Mouse (Mus musculus) lung, adult 2 months (tissue): Measurements from ENCODE around the gene Igfbp4.

Experiments used
- CTCF ChIP-seq: fragments of 200-500 bp; IDR thresholded peaks from 2 replicates; pipeline ENCODE4 v1.5.1; 2011; ENCODE audit warnings: mild to moderate bottlenecking, low read length, control low read depth; ENCODE audit not compliant: insufficient read depth
- POLR2A ChIP-seq: fragments of 200-500 bp; IDR thresholded peaks from 2 replicates; pipeline ENCODE4 v1.6.1; 2011; ENCODE audit warnings: low read depth, mild to moderate bottlenecking, control low read depth, low read length, borderline replicate concordance; ENCODE audit errors: extremely low read depth

DNA sequence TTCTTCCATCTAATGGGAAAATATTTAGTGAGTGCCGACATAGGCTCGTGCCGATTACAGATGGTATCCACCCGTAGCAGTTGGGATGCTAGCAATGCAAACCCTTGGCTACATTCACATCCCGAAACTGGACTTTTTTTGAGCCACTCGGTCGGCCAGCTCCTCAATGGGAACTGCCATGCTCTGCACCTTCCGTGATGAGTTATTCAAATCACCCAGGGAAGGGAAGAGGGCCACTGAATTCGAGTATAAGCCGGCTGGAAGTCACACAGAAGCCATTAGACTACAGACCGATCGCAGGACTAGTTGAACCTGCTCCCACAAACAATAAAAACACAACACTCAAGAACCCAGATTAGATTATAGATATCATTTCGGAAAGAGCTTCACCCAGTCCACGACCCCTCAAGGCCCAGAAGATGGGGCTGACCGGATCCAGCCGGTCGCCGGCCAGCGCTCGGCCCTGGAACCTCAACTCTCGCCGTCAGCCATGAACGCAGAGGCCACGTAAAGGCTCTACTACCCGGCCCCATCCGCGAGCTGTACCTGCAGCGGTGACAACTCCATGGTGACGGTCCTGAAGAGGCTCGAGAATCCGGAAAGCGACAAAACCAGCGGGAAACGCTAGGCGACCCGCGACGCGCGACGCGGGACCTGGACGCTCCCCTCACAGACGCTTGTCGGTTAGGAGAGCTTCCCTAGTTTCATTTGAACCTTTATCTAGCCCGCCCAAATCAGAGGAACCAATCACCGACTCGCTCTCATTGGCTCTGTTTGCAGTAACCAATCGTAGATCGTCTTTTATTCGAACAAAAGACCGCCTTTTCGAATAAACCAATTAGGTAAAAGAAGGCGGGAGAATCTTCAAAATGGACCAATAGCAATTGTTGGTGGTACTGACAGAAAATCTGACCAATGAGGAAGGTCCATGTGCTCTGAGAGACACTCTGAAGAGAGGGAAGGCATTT is 17.3 kb upstream of the Igfbp4 start, which contains the start of gene Top2a:
- TF ChIP-seq CTCF (no peak), POLR2A (no peak)
